Mouse (Mus musculus) megakaryocyte progenitor cell, adult 5-6 weeks (primary cell): ENCODE measurements at regions not wholly inside any gene's neighbourhood (a gene's known extent, or its start where the extent isn't known, plus 50 kb on each side); places are given as distances from the start of the nearest gene placed in this dataset.

Experiments used
- ATAC-seq: replicated peaks from 2 replicates; pipeline ENCODE4 v1.8.0; 2016; ENCODE audit warnings: mild to moderate bottlenecking, moderate TSS enrichment, inconsistent platforms; ENCODE audit not compliant: poor library complexity

DNA sequence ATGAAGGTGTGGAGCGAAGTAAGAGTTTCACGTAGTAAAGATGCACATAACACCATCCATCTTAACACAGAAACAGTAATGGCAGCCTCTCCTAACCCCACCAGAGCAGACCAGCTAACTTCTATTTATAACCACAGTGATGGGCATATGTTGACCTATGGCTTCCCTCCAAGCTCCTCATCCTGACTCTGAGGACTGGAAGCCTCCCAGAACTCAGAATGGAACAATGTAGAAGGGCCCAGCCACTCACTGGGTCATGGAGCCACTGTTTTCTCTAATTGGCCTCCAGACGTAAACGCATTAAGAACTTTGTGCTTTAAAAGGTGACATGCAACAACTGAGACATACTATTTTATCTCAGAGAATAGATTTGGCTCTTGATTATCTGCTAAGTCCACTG is 77.0 kb downstream of the Irs2 start:
- ATAC-seq = no peak

DNA sequence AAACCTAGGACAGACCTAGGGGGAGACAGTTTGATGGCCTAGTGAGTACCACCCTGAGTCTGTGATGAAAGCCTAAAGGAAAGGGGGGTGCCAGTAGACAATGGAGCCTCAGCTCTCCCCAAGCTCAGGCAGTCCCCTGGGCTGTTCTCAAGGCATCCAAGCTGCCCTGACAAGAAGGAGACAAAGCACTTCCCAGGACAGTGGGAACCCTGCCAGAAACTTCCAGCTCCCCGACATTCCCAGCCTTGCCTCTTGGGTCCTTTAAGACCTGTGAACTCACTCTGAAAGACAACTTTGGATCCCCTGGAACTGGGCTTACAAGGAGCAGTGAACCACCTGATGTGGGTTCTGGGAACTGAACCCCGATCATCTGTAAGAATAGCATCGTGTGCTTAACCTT is 79.4 kb downstream of the Irs2 start:
- ATAC-seq = no peak

DNA sequence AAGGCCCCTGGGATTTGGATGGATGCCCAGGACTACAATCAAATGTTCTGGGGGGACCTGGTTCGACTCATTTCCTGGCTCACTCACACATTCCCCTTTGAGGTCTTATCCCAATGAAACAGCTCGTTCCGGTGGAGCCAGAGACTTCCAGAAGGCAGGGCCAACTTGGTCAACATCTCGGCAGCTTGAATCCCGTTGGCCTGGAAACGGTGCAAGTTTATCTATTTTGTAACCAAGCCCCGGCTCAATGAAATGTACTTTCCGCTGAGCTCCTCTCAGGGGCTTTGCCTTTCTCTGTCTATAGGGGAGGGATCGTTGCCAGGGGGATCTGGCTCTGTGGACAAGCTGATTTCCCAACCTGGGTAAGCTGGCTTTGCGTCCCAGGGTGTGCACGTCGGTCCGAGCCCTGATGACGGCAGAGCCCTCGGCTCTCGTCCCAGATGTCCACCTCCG is 79.9 kb downstream of the Irs2 start:
- ATAC-seq = no peak

DNA sequence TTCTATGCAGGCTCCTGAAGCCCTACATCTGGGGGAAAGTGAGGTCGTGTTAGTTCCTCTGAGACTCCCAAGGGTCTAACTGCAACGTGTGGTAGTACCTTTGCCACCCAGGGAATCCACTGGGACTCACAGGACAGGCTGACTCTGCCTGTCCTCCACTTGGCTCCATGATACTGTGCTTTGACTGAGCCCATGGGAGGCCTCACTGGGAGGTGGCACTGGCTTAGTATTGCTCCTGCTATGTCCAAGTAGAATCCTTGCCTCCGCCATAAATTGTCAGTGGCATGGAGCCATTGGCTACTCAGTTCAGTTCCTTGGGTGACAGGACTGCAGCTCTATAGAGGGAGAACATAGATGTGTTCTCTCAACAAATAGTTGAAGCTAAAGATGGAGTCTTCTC is 81.1 kb downstream of the Irs2 start:
- no peak for ATAC-seq

DNA sequence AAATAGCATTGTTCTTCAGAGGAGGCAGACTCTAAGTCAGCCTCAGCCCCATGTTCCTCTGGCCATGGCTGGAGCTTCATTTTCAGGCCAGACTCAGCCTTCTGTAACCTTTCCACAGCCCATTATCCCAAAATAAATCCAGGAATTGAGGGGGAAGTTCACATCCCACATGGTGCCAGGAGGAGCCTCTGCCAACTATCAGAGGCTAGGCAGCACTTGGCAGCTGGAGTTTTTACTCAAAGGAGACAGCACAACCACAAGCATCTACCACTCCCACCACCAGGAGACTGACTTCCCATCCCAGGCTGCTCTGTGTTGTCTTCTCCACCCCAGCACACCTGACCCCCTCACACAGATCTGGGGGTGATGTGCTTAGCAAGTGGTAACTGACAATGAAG is 81.7 kb downstream of the Irs2 start:
- no peak for ATAC-seq

DNA sequence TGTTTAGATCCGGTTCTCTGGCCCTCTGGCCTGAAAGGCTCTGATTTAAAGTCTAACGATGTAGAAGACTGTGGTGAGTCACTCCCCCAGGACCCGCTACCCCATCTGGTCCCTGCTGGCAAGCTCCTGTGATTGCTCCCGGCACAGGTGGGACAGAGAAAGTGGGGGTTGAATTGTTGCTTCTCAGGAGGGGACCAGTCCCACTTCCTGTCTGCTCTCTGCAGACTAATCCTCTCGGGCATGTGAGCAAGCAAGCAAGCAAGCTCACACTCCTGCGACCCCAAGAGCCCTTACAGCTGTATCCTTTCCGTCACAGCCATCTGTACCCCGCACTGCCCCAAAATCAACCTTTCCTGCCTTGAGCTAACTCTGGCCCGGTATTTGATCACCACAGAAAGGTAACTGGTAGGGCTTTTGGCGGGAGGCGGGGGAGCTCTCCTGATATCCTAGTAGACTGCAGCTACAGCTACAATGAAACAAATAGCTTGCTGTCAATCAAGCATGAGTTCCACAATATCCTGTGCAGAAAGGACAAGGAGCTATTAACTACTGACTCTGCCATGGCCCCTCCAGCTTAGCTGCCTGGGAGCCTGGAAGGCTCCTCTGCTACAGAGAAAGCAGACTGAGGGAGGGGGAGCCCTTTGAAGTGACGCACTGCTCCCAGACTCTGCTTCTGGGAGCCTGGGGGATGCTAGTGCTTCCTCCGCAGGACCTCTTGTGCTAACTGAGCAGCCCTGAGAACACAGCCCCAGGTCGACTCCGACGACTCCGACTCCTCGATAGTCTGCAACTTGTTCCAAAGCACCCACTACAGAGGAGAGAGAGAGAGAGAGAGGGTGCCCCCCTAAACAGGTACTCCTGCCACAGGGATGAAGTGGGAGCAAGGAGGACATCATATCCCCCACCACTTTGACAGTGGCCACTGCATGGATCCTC is 82.4 kb downstream of the Irs2 start:
- ATAC-seq = no peak

DNA sequence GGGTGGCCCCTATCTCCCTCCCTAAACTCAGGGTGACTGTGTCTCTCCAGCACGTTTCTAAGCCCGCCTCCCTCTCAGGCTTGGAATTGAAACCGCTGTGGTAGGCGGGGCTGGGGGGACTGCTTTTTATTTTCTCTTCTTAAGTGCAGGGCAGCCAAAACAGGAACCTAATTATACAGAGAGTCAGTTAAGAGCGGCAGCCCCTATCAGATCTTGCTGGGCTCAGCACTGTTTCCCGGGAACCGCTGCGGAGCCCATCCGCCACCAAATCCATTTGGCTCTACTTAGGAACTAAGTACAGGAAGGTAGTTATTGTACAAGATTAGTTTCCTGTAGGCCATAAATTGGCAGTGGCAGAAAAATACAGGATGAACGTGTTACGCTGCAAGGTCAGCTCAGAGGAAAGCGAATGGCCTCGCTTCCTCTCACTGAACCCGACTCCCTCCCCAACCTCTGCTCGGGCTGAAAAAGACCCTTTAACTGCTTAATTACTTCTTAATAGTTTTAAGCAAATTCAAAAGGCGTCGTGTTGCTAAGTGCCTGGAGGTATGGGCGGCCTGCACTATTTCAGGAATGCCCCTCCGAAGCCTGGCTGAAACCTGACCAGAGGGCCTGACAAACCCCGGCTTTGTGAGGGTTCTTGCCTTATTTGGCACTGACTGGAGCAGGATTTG is 83.6 kb downstream of the Irs2 start:
- ATAC-seq = peak; percentile 90

DNA sequence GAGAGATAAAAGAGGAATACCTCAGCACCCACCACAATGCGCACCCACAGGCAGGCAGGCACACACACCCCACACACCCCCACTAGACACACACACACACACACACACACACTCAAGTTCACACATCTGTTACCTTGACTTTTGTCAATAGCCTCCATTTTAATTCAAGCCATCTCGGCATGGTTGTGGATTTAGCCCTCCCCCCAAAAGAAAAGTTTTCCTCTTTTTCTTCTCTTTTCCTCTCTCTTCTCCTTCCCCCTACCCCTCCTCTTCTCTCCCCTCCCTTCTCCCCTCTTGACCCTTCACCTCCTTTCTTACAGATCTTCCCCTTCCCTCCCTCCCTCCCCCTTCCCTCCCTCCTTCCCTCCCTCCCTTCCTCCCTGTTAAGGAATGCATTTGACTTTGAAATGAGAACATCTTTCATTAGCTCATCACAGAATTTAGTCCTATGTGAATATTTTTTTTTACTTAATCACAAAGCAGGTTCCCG is 84.2 kb downstream of the Irs2 start:
- ATAC-seq = peak; percentile 15; the same call in 1 of the 2 replicates

DNA sequence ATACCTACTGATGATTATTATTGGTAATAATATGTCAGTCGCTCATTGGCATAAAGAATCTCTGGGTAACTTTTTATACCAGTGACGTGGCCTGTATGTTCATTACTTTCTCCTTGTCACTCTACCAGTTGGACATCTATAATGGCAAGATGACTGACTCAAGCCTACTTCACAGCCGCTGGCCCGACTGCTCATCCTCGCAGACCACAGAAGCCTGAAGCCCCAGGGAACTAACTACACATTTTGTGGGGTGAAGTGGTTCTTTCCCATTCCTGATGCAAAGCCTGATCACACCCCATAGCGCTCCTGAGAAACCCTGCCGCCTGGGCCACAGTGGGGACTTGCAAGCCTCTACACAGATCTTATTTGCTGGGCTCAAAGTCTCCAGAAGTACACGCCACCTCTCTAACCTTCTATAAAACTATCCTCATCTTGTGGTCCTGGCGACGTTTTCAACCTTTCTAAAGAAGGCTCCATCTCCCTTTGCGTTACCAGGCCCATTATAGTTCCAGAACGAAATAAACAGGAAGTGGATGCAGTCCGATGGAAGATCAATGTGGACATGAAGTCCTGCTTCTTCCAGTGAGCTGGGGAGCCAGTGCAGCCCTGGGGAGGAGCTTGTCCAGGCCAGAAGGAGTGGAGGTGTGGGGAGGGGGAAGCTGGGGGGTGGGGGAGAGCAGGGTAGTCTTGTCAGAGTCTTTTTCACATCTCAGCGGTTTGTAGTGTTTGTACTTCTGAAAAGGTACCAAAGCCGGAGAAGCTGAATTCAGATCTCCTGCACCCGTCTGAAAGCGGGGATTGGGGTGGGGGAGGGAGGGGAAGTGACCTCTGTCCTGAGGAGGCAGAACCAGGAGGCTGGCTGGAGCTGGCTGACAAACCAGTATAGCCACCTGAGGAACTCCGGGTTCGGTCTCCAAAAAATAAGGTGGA is 84.9 kb downstream of the Irs2 start:
- no peak for ATAC-seq

DNA sequence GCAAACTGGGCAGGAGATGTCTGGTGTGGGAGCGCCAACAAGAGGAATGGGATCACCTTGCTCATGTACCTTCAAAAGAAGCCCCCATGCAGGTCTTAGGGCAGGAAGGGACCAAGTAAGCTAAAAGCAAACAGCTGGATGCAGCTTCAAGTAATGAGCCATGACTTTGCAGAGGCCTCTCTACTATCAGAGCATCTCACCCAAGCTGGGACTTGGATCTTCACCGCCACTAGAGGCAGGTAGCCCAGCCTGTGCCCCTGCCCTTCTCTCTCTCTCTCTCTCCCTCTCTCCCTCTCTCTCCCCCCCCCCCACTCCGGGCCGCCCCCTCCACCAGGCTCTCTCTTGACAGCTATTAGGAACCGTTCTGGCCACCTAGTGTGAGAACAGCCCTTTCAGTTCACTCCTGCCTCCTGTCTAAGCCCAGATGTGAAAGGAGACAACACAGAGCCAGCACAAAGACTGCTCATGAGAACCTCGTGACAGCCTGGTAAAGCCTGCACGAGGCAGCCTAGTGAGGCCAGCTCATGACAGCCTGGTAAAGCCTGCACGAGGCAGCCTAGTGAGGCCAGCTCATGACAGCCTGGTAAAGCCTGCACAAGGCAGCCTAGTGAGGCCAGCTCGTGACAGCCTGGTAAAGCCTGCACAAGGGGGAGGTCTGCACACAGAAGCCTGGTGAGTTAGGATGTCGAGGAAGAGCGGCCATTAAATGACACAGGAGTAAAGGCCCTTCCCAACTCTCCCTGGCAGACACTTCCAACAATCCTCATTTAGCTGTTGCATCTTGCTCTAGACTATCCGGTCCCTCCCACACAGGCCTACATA is 85.8 kb downstream of the Irs2 start:
- ATAC-seq = no peak

DNA sequence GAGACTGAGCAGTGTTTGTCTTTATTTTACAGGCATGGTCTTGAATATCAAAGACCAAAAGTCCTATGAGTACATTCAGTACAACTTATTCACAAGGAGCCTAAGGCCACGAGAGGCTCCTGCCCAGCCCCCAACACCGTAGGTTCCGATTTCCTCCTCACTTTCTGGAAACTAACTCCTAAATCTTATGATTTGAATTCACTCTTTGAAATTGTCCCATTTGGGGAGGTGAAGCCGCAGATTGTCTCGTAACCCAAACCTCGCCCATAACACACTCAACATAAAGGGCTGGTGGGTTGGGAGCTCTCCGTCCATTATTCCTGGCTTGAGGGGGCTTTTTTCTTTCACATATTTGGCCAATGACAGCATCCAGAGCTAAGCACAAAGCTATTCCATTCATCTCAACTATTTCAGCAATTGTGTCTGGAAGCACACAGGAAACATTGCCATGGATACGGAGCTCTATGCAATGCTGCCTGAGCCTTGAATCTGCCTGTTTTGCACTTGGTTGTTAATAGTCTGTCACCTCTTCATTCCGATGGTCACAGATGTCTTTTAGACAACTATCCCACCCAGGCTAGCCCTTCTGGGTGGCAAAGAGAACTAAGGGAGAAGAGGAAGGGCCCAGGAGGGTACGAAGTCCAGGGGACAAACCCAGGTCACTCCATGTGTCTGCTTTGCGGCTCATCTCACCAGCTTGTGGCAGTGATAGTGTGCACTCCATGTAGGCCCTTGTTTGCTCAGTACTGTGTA is 86.6 kb downstream of the Irs2 start:
- no peak for ATAC-seq

DNA sequence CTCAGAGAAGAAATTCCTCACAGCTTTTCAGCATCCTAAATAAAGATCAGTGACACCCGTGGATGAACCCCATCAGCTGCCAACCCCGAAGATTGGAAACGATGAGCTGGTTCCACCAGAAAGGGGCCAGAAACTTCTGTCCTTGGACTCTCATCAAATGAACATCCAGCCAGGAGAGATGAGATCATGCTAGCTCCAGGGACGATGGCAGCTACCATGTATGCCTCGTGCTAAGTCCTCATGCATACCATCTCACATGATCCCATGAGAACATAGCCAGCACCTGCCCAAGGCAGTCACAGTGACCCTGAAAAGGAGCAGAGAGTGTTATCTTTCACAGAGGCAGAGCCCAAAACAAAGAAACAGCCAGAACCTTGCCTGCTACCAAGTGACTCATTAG is 88.6 kb downstream of the Irs2 start:
- ATAC-seq = no peak

DNA sequence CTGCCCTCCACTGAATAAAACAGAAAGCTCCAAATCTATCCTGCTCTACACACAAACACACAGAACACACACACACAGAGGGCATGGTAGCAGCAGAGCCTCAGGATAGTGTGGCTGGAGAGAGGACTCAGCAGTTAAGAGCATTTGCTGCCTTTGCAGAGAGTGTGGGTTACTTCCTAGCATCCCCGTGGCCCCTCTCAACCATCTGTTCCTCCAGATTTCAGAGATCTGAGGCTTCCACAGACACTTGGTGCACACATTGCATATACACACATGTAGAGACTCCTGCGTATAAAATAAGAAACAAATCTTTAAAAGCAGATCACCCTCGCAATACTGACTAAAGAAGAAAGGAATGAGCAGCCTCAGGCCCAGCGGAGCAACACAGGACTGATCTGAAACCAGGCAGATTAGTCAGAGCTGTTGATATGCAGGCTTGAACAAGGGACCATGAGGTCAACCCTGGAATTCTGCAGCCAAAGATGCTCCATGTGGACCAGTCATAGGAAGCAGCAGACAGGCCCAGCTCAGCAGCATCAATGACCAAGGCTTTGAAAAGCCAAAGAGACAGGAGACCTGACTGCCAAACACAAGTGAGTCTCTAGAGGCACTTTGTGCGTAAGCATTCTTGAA is 89.7 kb downstream of the Irs2 start:
- no peak for ATAC-seq

DNA sequence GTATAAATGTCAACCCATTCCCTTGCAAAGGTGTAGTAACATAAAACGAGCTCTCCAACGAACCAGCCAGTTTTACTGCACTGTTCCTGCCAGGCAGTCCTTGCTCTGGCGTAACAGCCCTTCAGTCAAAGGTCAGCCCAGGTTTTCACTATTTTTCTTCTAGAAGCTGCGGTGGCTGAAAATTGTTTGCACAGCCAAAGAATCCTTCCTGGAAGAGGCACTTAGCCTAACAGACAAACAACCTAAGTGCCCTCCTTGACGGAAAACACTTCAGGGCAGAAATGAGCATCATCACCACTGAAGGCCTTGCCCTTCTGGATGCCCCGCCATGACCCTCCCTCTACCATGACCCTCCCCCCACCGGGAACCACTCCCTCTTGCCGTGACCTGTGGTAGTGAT is 93.6 kb downstream of the Irs2 start:
- no peak for ATAC-seq

DNA sequence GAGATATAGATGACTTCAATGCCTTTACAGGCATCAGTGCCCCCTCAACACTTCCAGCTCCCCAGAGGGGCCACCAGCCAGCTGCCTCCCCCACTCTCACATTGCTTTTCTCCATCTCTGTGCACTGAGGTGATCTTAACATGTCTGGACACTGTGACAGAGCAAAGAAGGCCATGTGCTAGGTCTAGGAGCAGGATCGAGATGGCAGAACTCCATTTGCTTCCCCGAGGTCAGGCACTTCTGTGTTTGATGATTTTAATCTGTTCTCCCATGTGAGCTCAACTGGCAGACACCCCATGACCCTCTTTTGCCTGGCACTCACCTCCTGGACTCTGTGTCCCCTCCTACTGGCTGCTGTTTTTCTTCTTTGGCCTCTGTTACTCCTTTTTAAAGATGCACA is 95.8 kb downstream of the Irs2 start:
- ATAC-seq = no peak

DNA sequence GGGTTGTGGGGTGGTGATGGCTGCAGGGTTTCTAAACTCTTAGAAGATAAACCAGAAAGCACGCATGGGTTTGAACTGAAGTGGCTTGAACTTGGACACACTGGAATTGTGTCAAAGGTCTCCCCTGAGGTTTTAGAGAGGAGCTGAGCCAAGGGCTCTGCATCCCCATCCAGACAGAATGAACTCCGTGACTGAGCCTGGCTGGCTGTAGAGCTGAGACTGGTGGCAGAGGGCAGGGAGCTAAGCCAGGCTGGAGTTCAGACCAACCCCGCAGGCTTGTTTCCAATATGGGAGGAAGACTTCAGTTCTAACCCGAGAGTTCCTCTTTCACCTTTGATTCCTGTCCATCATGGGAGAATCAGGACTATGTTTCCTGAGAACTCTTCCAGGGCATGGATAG is 96.9 kb downstream of the Irs2 start:
- ATAC-seq = no peak

DNA sequence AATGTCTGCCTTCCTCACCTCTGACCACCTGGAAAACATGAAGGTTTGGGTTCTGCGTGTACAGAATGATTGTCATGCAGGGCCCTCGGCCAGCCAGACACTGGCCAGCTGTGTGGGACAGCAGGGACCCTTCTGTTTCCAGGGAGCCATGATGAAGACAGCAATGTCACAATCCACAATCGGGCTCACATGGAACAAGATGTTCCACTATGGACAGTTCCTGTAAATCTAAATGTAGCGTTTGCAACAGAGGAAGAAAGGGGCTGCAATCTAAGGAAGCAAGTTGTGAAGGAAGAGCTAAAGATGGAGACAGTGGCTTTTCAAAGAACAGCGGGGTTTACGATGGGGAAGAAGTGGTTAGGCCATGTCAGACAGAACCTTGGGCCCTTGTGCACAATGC is 97.3 kb downstream of the Irs2 start:
- ATAC-seq = peak; percentile 69

DNA sequence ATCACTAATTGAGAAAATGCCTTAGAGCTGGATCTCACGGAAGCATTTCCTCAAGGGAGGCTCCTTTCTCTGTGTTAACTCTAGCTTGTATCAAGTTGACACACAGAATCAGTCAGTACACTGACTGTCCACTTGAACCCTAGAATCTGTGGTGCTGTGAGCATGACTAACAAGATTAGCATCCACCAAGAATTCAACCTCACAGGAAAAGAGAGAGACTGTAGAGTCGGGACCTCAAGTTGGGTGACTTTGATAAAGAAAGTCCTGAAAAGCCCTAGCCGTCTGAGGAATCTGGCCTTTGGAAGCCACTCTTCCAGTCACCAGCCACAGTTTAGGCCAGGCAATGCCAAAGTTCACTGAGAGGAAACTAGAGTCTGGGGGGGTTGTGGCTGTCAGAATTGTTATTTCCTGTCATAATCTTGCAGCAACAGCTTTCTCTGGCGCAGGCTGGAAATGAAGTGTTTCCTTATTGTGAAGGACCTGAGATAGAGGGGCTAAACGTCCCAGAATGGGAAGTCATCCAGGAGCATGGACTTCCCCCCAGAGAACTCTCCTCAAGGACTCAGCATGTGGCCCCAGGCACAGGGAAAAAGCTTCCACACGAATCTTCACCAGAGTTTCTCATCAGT is 97.9 kb downstream of the Irs2 start:
- ATAC-seq = peak; percentile 79

DNA sequence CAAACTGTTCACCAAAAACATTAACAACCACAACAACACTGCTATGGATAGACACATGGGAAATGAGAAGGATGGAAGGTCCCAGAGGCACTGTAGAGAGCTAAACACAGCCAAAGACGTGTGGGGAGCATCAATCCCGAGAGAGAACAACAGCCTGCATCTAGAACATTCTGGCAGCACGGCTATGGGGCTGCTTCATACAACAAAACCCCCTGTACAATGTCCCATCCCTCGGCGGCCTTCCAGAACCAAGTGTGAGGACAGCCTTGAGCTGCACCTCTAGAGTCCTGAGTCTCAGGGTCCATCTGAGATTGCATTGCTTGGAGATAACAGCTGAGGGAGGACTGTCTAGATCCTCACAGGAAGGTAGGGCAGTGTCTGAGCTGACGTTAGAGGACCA is 99.1 kb downstream of the Irs2 start:
- no peak for ATAC-seq
